9 mouse cellular contexts compared by ENCODE assay signal in the genomic region with DNA sequence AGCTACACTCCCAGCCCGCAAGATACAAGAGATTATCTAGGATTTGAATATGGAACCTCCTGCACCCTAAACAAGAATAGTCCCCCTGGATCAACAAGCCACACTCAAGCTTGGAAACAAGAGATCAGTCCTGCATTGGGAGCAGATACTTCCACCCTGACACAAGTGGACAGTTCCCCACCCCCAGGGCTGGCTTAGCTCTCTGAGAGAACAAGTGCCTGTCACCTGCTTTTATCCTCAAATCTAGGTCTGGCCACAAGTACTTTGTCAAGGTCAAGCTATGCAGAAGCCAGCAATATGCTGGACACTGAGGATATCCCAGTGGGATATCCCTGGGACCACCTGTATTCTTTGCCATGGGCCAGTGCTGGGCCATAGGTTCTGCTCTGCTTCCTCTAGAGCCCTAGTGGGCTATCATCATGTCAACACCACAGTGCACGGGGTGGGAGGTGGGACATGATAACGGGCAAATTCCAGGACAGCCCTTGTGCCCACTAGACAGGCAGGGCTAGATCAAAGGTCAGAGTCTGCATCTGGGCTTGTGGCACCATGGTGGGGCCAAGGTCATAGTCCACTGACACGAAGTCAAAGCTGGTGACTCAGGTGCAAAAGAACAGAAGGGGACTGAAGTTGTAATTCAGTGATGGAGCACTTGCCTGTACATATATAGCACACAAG. TPM values are rescaled to one million over a fixed set of nuclear protein-coding genes. Genes with fewer than 3 reads are reported as not detected.
DNase-seq lines count a peak whose midpoint lies in the region; ATAC-seq and TF ChIP-seq lines count a peak whose summit lies in the region.
"Had no signal": no experiment of that assay in that cellular context is flagged by ENCODE, and none has a peak within 500 bp of the region (broad histone marks: within the 10 kb centered on the region; RNA-seq: fewer than 3 reads in every experiment).

No protein-coding gene starts in this region.

- DNase-seq in heart, adult 2 months, result no peak
- DNase-seq in heart, postnatal 36 days, result no peak
- DNase-seq in hindbrain, postnatal 0 days (ENCODE audit: low spot score), result no peak
- DNase-seq in liver, embryonic 13.5 days, result no peak
- no peak for DNase-seq in urinary bladder, postnatal 10 days (ENCODE audit: low spot score)
- no peak for DNase-seq in left cerebral cortex, postnatal 25 days (ENCODE audit: low spot score in 2 of 2)

- no peak for ATAC-seq in hindbrain, postnatal 0 days
- 0 out of 2 replicates have a peak, but pooled peaks have one; percentile 17 for ATAC-seq in liver, embryonic 13.5 days (ENCODE audit: low read depth)
- ATAC-seq in erythroid progenitor cell, adult 5-6 weeks (replicated peaks; ENCODE audit: low FRiP score, poor library complexity, severe bottlenecking), result no peak; the same call in 1 of the 2 replicates

- peak overlapping the region; percentile 78; the same call in 1 of the 2 replicates for H3K27ac ChIP-seq in heart, adult 2 months
- peak overlapping the region; percentile 73 for H3K27ac ChIP-seq in bone marrow macrophage, adult 2 months (ENCODE audit: insufficient read depth, low read depth, low read length)
- peak overlapping the region; percentile 91; the same call in 1 of the 2 replicates for H3K27ac ChIP-seq in hindbrain, postnatal 0 days
- H3K27ac ChIP-seq in liver, embryonic 13.5 days, result peak overlapping the region; percentile 89

- no peak for TF ChIP-seq EP300 in heart, adult 2 months (IDR thresholded peaks at IDR 0.05; ENCODE audit: insufficient read depth, low read depth, low read length)

- intact Hi-C loops in heart, adult 2 months (cut with DNase I), result no loop called here
- intact Hi-C loops in heart, postnatal 36 days (cut with DNase I), result no loop called here
- intact Hi-C loops in left cerebral cortex, postnatal 25 days (cut with DNase I), result loop anchor here (5.0 kb wide), 1 partner anchor 161 kb away; no protein-coding TSS in a partner anchor

- no peaks in the 10 kb centered on the region for H3K27me3 ChIP-seq in heart, adult 2 months (ENCODE audit: control insufficient read depth, insufficient read depth, low read length)
- H3K27me3 ChIP-seq in hindbrain, postnatal 0 days (ENCODE audit: insufficient read depth, low read length), result no peaks in the 10 kb centered on the region
- no peaks in the 10 kb centered on the region for H3K27me3 ChIP-seq in liver, embryonic 13.5 days

- no peaks in the 10 kb centered on the region for H3K79me2 ChIP-seq in heart, adult 2 months (replicated peaks; ENCODE audit: control insufficient read depth, insufficient read depth, low read length)

- H3K4me1 ChIP-seq in heart, adult 2 months (ENCODE audit: control insufficient read depth, insufficient read depth, low read length), result peaks cover 3% of the 10 kb centered on the region
- peaks cover 17% of the 10 kb centered on the region for H3K4me1 ChIP-seq in bone marrow macrophage, adult 2 months (ENCODE audit: control insufficient read depth, insufficient read depth, low read length)
- peaks cover 8% of the 10 kb centered on the region; the same call in 1 of the 2 replicates for H3K4me1 ChIP-seq in hindbrain, postnatal 0 days (ENCODE audit: insufficient read depth, low read length)
- H3K4me1 ChIP-seq in liver, embryonic 13.5 days (replicated peaks), result peaks cover 39% of the 10 kb centered on the region

- H3K4me3 ChIP-seq in heart, adult 2 months, result peak overlapping the region; percentile 61
- peak overlapping the region; percentile 93 for H3K4me3 ChIP-seq in bone marrow macrophage, adult 2 months (ENCODE audit: insufficient read depth, low read length)
- peak overlapping the region; percentile 82 for H3K4me3 ChIP-seq in hindbrain, postnatal 0 days (ENCODE audit: low read length)
- H3K4me3 ChIP-seq in liver, embryonic 13.5 days (replicated peaks), result peak overlapping the region; percentile 80

- no peaks in the 10 kb centered on the region for H3K36me3 ChIP-seq in heart, adult 2 months (ENCODE audit: control insufficient read depth, insufficient read depth, low read length)
- peaks cover 39% of the 10 kb centered on the region; the same call in 1 of the 2 replicates for H3K36me3 ChIP-seq in hindbrain, postnatal 0 days (ENCODE audit: insufficient read depth, low read length)
- peaks cover 80% of the 10 kb centered on the region for H3K36me3 ChIP-seq in liver, embryonic 13.5 days

- H3K4me2 ChIP-seq in hindbrain, postnatal 0 days (ENCODE audit: low read depth, low read length), result peak overlapping the region; percentile 85
- H3K4me2 ChIP-seq in liver, embryonic 13.5 days, result peak overlapping the region; percentile 90

- no peak overlapping the region; the same call in 1 of the 2 replicates for H3K9ac ChIP-seq in heart, adult 2 months (ENCODE audit: low read depth, low read length)
- H3K9ac ChIP-seq in hindbrain, postnatal 0 days (replicated peaks; ENCODE audit: low read length), result peak overlapping the region; percentile 77
- H3K9ac ChIP-seq in liver, embryonic 13.5 days, result peak overlapping the region; percentile 88

- no peaks in the 10 kb centered on the region for H3K9me3 ChIP-seq in hindbrain, postnatal 0 days (ENCODE audit: low read length)
- no peaks in the 10 kb centered on the region for H3K9me3 ChIP-seq in liver, embryonic 13.5 days (replicated peaks)

- no peak for TF ChIP-seq POLR2A in heart, adult 2 months (IDR thresholded peaks at IDR 0.05; ENCODE audit: insufficient read depth, low read depth, low read length)
- TF ChIP-seq POLR2A in bone marrow macrophage, adult 2 months (IDR thresholded peaks at IDR 0.05; ENCODE audit: borderline replicate concordance, low read depth, low read length), result no peak

- WGBS in heart, adult 2 months, result 50% methylated on average over 4 of the region's 4 CpGs
- 43% methylated on average over 4 of the region's 4 CpGs for WGBS in hindbrain, postnatal 0 days
- WGBS in liver, embryonic 13.5 days (ENCODE audit: insufficient replicate concordance), result 32% methylated on average over 4 of the region's 4 CpGs

- TF ChIP-seq CTCF in heart, adult 2 months (IDR thresholded peaks at IDR 0.05), result no peak
- no peak for TF ChIP-seq CTCF in bone marrow macrophage, adult 2 months (IDR thresholded peaks at IDR 0.05; ENCODE audit: low read depth, low read length)
- no peak for TF ChIP-seq CTCF in hindbrain, postnatal 0 days (IDR thresholded peaks at IDR 0.05; ENCODE audit: low read depth)

RNA-seq across cellular contexts. Expression of gene Pcyt2, which starts 1.0 kb away (rescaled TPM):
- total RNA-seq in heart, adult 2 months (2021), result 10 to 100 TPM; 51.8 to 55.6 TPM
- 111 and 125 TPM in 2 replicates for polyA plus RNA-seq in heart, adult 2 months (2012; rRNA removed)
- total RNA-seq in heart, postnatal 36 days (2021), result 10 to 100 TPM; 48.2 to 54.6 TPM
- polyA plus RNA-seq in bone marrow macrophage, adult 2 months (2012; ENCODE audit: insufficient read depth, insufficient read length, missing spikeins), result 52.4 and 64.5 TPM in 2 replicates
- 120 and 142 TPM in 2 replicates for total RNA-seq in hindbrain, postnatal 0 days (2014; rRNA removed)
- 125 and 143 TPM in 2 replicates for polyA plus RNA-seq in hindbrain, postnatal 0 days (2015; fragmentation: Nextera tagmentation; extraction: Ambion mirVana)
- 114 and 116 TPM in 2 replicates for polyA plus RNA-seq in liver, embryonic 13.5 days (2015; fragmentation: Nextera tagmentation; extraction: Ambion mirVana)
- 13.3 and 14.7 TPM in 2 replicates for total RNA-seq in erythroid progenitor cell, adult 5-6 weeks (2015; ENCODE audit: low replicate concordance)
- 20.7 and 23.1 TPM in 2 replicates for total RNA-seq in erythroid progenitor cell, adult 5-6 weeks (2017; ENCODE audit: low replicate concordance)
- total RNA-seq in left cerebral cortex, postnatal 25 days (2021), result 100 to 1,000 TPM; 120 to 141 TPM

RNA-seq across cellular contexts. Expression of gene Sirt7, which starts 8.3 kb away (rescaled TPM):
- total RNA-seq in heart, adult 2 months (2021), result 1 to 10 TPM; 7.0 to 7.4 TPM
- polyA plus RNA-seq in heart, adult 2 months (2012; rRNA removed), result 23.7 and 25.9 TPM in 2 replicates
- 10 to 100 TPM; 10.0 to 10.1 TPM for total RNA-seq in heart, postnatal 36 days (2021)
- polyA plus RNA-seq in bone marrow macrophage, adult 2 months (2012; ENCODE audit: insufficient read depth, insufficient read length, missing spikeins), result 78.5 and 91.5 TPM in 2 replicates
- 30.8 and 32.8 TPM in 2 replicates for total RNA-seq in hindbrain, postnatal 0 days (2014; rRNA removed)
- polyA plus RNA-seq in hindbrain, postnatal 0 days (2015; fragmentation: Nextera tagmentation; extraction: Ambion mirVana), result 32.3 and 38.3 TPM in 2 replicates
- 33.8 and 34.3 TPM in 2 replicates for polyA plus RNA-seq in liver, embryonic 13.5 days (2015; fragmentation: Nextera tagmentation; extraction: Ambion mirVana)
- total RNA-seq in erythroid progenitor cell, adult 5-6 weeks (2015; ENCODE audit: low replicate concordance), result 59.9 and 61.3 TPM in 2 replicates
- total RNA-seq in erythroid progenitor cell, adult 5-6 weeks (2017; ENCODE audit: low replicate concordance), result 81.2 and 85.6 TPM in 2 replicates
- total RNA-seq in left cerebral cortex, postnatal 25 days (2021), result 10 to 100 TPM; 37.8 TPM

RNA-seq across cellular contexts. Expression of gene Npb, which starts 8.5 kb away (rescaled TPM):
- total RNA-seq in heart, adult 2 months (2021), result not detected
- not detected in 2 replicates for polyA plus RNA-seq in heart, adult 2 months (2012; rRNA removed)
- not detected for total RNA-seq in heart, postnatal 36 days (2021)
- 1.4 TPM in 1 of 2 replicates, not detected in the other for polyA plus RNA-seq in bone marrow macrophage, adult 2 months (2012; ENCODE audit: insufficient read depth, insufficient read length, missing spikeins)
- 0.78 TPM in 1 of 2 replicates, not detected in the other for total RNA-seq in hindbrain, postnatal 0 days (2014; rRNA removed)
- polyA plus RNA-seq in hindbrain, postnatal 0 days (2015; fragmentation: Nextera tagmentation; extraction: Ambion mirVana), result 1.8 and 3.0 TPM in 2 replicates
- polyA plus RNA-seq in liver, embryonic 13.5 days (2015; fragmentation: Nextera tagmentation; extraction: Ambion mirVana), result 9.5 and 12.6 TPM in 2 replicates
- total RNA-seq in erythroid progenitor cell, adult 5-6 weeks (2015; ENCODE audit: low replicate concordance), result not detected in 2 replicates
- not detected in 2 replicates for total RNA-seq in erythroid progenitor cell, adult 5-6 weeks (2017; ENCODE audit: low replicate concordance)
- total RNA-seq in left cerebral cortex, postnatal 25 days (2021), result not detected
- total RNA-seq: hematopoietic stem cell, adult 5-6 weeks had no signal

RNA-seq across cellular contexts. Expression of gene Mafg, which starts 16.6 kb away (rescaled TPM):
- 10 to 100 TPM; 35.7 to 45.2 TPM for total RNA-seq in heart, adult 2 months (2021)
- polyA plus RNA-seq in heart, adult 2 months (2012; rRNA removed), result 32.8 and 37.2 TPM in 2 replicates
- 10 to 100 TPM; 39.3 to 43.8 TPM for total RNA-seq in heart, postnatal 36 days (2021)
- 76.0 and 77.5 TPM in 2 replicates for polyA plus RNA-seq in bone marrow macrophage, adult 2 months (2012; ENCODE audit: insufficient read depth, insufficient read length, missing spikeins)
- 35.9 and 39.3 TPM in 2 replicates for total RNA-seq in hindbrain, postnatal 0 days (2014; rRNA removed)
- polyA plus RNA-seq in hindbrain, postnatal 0 days (2015; fragmentation: Nextera tagmentation; extraction: Ambion mirVana), result 36.5 and 38.9 TPM in 2 replicates
- 39.8 and 40.0 TPM in 2 replicates for polyA plus RNA-seq in liver, embryonic 13.5 days (2015; fragmentation: Nextera tagmentation; extraction: Ambion mirVana)
- 36.0 TPM in 2 replicates for total RNA-seq in erythroid progenitor cell, adult 5-6 weeks (2015; ENCODE audit: low replicate concordance)
- total RNA-seq in erythroid progenitor cell, adult 5-6 weeks (2017; ENCODE audit: low replicate concordance), result 71.3 and 91.6 TPM in 2 replicates
- 10 to 100 TPM; 91.5 to 98.4 TPM for total RNA-seq in left cerebral cortex, postnatal 25 days (2021)

RNA-seq across cellular contexts. Expression of gene Anapc11, which starts 18.5 kb away (rescaled TPM):
- total RNA-seq in heart, adult 2 months (2021), result 10 to 100 TPM; 79.9 to 89.0 TPM
- polyA plus RNA-seq in heart, adult 2 months (2012; rRNA removed), result 87.8 and 105 TPM in 2 replicates
- total RNA-seq in heart, postnatal 36 days (2021), result 10 to 100 TPM; 75.6 to 87.1 TPM
- polyA plus RNA-seq in bone marrow macrophage, adult 2 months (2012; ENCODE audit: insufficient read depth, insufficient read length, missing spikeins), result 127 and 128 TPM in 2 replicates
- total RNA-seq in hindbrain, postnatal 0 days (2014; rRNA removed), result 38.0 and 39.6 TPM in 2 replicates
- polyA plus RNA-seq in hindbrain, postnatal 0 days (2015; fragmentation: Nextera tagmentation; extraction: Ambion mirVana), result 198 and 200 TPM in 2 replicates
- 99.1 and 102 TPM in 2 replicates for polyA plus RNA-seq in liver, embryonic 13.5 days (2015; fragmentation: Nextera tagmentation; extraction: Ambion mirVana)
- total RNA-seq in erythroid progenitor cell, adult 5-6 weeks (2015; ENCODE audit: low replicate concordance), result 28.1 and 35.0 TPM in 2 replicates
- 2.8 and 12.1 TPM in 2 replicates for total RNA-seq in erythroid progenitor cell, adult 5-6 weeks (2017; ENCODE audit: low replicate concordance)
- total RNA-seq in left cerebral cortex, postnatal 25 days (2021), result 10 to 100 TPM; 93.2 to 94.8 TPM
